Mouse (Mus musculus): Measurements from ENCODE around the gene Farp1.

Gene Farp1

GRCm38 (mm10) chr14:121310325-121311080 is 275.5 kb downstream of the Farp1 start:
- in situ Hi-C loops (cut with MboI, MseI), result loop anchor here (10.0 kb wide), 1 partner anchor 766 kb away; no protein-coding TSS in a partner anchor

DNA sequence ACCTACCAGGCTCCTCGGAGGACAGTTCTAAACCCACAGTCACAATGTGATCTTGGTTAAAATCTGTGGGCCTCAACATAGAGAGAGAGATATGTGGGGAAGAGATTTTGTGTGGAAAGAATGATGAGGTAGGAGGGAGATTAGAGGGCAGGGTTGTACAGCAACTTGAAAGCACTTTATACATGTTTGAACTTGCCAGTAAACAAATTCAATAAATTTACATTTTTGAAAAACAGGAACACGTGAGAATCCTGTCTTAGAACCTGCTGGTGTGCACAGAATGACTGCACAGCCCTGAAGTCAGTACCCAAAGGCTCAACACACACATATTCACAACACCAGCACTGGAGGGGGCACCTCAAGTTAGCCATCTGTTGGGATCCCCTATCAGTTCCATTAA is 276.1 kb downstream of the Farp1 start:
- in situ Hi-C loops (cut with MboI, MseI), result loop anchor here (10.0 kb wide), 1 partner anchor 766 kb away; no protein-coding TSS in a partner anchor

DNA sequence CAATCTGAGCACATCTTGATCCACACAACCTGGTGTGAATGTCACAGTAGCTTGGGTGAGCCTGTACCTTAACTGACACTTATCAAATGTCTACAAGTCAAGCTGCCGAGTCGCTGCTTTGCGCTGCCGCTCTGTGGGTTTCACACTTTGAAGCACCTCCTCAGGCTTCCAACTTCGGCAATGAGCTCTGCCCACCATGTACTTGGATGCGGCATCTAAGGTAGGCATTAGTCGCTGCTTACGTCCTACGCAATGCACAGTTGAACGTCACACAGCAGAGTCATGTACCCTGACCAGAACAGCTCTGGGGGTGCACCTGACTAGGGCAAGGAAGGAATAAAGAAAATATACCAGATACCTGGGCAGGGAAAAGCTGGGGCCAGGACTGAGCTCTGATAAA is 278.3 kb downstream of the Farp1 start:
- in situ Hi-C loops (cut with MboI, MseI), result loop anchor here (10.0 kb wide), 1 partner anchor 768 kb away; no protein-coding TSS in a partner anchor

DNA sequence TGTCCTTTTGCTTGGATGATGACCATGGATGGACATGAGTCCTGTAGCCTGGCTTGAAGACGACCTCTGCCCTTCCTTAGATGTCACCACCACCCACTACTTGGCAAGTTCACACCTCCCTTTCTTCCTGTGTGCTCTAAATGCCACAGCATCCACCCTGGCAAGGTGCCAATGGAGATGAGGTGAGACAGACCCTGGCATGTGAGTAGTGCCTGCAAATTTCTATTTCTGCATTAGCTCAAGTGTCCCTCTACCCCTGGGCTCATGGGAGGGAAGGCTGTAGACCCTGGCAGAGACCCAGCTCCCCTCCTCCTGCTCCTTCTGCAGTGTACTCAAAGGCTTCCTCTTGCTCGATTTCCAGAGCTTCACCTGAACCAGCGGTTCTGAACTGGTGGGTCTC is 279.9 kb downstream of the Farp1 start:
- in situ Hi-C loops (cut with MboI, MseI), result loop anchor here (10.0 kb wide), 1 partner anchor 770 kb away; no protein-coding TSS in a partner anchor

DNA sequence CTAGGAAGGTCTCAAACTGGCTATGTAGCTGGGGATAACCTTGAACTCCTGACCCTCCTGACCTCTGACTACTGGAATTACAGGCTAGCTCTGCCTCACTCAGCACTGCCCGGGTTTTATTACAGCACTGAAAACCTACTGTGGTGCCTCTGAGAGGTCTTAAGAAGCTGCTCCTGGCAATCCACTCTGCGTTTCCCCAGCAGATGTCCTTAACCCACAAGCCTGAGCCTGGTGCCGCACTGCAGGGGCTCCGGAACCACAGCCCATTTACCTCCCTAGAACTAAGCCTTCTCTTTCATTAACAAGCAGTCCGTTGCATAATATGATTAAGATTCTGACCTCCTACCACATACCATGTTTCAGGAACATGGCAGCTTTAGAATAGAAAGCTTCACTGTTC is 281.1 kb downstream of the Farp1 start:
- in situ Hi-C loops (cut with MboI, MseI), result loop anchor here (10.0 kb wide), 1 partner anchor 771 kb away; no protein-coding TSS in a partner anchor

DNA sequence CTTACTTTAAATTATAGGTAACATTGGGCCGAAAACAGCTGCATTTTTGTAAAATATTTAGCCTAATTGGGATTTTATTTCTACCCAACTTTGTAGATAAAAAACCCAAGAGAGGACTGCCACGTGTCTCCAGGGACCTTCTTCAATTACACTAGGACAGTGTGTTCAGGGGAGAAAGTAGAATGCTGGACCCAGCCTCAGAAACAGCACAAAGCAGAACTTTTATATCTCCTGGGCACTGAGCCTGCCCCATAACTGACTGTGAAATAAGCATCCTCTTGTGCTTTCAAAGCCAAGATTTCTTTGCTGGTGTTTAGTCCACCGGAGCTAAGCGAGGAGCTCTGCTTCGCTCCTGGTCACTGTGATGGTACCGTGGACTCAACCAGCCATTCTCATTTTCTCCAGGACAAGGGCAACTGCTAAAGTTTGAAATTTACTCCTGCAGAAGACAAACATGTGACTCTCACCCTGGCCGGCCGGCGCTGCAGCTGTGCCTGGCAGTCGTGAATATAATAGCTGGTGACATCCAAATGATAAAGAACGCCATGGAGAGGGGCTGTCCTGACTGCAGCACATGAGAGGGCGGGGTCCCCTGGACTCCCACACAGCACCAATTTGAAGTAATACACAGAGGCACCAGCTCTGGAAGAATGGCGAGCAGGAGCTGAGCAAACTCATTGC is 281.8 kb downstream of the Farp1 start:
- in situ Hi-C loops (cut with MboI, MseI), result loop anchor here (10.0 kb wide), 1 partner anchor 772 kb away; no protein-coding TSS in a partner anchor

GRCm38 (mm10) chr14:121317312-121317671 is 282.3 kb downstream of the Farp1 start:
- in situ Hi-C loops (cut with MboI, MseI), result loop anchor here (10.0 kb wide), 1 partner anchor 772 kb away; no protein-coding TSS in a partner anchor

GRCm38 (mm10) chr14:121318382-121318781 is 283.4 kb downstream of the Farp1 start:
- in situ Hi-C loops (cut with MboI, MseI), result loop anchor here (10.0 kb wide), 1 partner anchor 774 kb away; no protein-coding TSS in a partner anchor

GRCm38 (mm10) chr14:121322150-121322549 is 287.1 kb downstream of the Farp1 start:
- in situ Hi-C loops (cut with MboI, MseI), result no loop called here

DNA sequence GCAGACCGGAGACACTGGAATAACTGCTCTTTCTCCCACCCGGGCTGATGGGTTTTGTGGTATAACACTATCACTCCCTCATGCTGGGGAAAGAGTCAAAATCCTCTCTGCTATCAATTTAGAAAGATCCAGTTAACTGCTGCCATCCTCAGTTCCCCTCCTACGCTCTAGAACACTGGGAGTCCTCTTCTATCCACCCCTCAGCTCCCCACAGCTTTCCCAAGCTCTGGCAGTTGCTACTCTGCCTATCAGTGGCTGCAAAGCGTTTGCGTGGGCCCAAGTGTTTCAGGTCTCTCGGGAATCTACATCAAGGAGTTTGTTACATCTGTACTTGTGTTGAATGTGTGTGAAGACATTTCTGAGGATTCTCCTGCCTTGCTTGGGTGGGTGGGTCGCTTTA is 287.6 kb downstream of the Farp1 start:
- in situ Hi-C loops (cut with MboI, MseI), result no loop called here

- in situ Hi-C loops (cut with MboI, MseI), result no loop called here
Measured at GRCm38 (mm10) chr14:121324521-121325330, 289.7 kb downstream of the Farp1 start.

DNA sequence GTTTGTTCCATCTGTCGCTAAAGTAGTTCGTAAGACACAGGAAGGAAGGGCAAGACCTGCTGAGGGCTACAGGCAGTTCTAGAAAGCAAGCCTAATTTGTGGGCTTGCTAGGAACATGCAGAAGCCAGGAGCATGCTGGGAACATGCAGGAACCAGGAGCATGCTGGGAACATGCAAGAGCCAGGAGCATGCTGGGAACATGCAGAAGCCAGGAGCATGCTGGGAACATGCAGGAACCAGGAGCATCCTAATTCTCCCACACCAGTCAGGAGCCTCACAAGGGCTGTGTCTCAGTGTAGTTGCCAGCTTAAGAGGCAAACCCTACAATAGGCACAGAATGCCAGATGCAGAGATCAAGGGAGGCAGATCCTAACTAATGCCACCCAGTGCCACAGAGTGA is 291.4 kb downstream of the Farp1 start:
- in situ Hi-C loops (cut with MboI, MseI), result no loop called here

- in situ Hi-C loops (cut with MboI, MseI), result no loop called here
Measured at GRCm38 (mm10) chr14:121328878-121329277, 293.9 kb downstream of the Farp1 start.

DNA sequence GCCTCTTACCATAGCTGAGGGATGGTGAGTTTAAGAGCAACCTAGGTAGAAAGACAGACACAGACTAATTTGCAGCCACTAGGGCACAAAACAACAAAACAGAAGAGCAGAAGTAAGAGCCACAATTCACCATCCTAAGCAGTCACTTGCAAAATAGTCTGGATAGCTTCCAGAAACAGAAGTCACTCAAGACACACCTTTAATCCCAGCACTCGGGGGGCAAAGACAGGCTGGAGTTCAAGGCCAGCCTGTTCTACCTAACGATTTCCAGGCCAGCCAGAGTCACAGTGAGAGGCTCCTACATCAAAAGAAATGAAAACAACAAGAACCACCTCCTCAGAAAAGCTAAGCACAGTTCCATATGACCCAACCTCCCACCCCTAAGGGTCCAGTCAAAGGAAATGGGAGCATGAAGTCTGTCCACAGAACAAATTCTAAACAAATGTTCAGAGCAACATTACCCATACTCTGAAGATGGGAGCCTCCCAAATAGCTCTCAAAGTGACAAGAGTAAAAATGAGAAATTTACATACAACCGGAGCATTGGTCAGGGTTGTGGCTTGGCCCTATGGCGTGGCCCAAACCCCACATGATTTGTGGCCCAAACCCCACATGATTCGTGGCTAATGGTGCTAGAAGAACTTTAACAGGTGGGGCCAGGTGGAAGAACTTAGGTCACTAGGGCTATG is 294.5 kb downstream of the Farp1 start:
- in situ Hi-C loops (cut with MboI, MseI), result no loop called here

DNA sequence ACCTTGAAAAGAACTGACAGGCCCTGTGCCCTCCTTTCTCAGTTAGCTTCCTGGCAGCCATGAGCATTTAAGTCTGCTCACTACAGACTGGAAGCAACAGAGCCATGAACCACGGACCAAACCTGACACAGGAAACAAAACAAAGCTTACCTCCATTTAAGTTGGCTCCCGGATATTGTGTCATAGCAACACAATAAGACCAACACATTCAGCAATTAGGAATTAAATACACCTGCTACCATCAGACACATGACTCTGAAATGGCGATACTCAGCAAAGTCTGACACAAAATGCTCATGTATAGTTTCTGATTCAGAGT is 295.0 kb downstream of the Farp1 start:
- in situ Hi-C loops (cut with MboI, MseI), result no loop called here
